Mouse (Mus musculus) midbrain, postnatal 0 days (tissue): Measurements from ENCODE around the gene Tmem233. TPM values are rescaled to one million over a fixed set of nuclear protein-coding genes. Genes with fewer than 3 reads are reported as not detected.

Experiments
- ATAC-seq: fragments of 200-750 bp; cut with Nextera tagmentation; 2 replicates; pipeline ENCODE4 v1.8.0; 2017; ENCODE audit warnings: moderate number of reproducible peaks, mild to moderate bottlenecking, moderate TSS enrichment, moderate library complexity; ENCODE audit not compliant: low FRiP score
- DNase-seq: peaks from one replicate; pipeline ENCODE4 v3.0.0-alpha.2; 2015; ENCODE audit warnings: low spot score
- H3K27ac ChIP-seq: fragments of 300-500 bp; sonication (generic); 2 replicates; pipeline ENCODE4 v1.5.1; 2014; ENCODE audit warnings: low read depth, mild to moderate bottlenecking, low read length, mixed read lengths
- H3K27me3 ChIP-seq: fragments of 300-500 bp; sonication (generic); 2 replicates; pipeline ENCODE4 v1.6.1; 2014; ENCODE audit warnings: low read length, control low read depth, mixed read lengths; ENCODE audit not compliant: insufficient read depth
- H3K36me3 ChIP-seq: fragments of 300-500 bp; sonication (generic); 2 replicates; pipeline ENCODE4 v1.6.1; 2014; ENCODE audit warnings: low read length, control low read depth, mixed read lengths; ENCODE audit not compliant: insufficient read depth
- H3K4me1 ChIP-seq: fragments of 300-500 bp; sonication (generic); 2 replicates; pipeline ENCODE4 v1.6.1; 2014; ENCODE audit warnings: mild to moderate bottlenecking, control low read depth, antibody characterized with exemption, low read length, mixed read lengths; ENCODE audit not compliant: insufficient read depth
- H3K4me2 ChIP-seq: fragments of 300-500 bp; sonication (generic); 2 replicates; pipeline ENCODE4 v1.6.1; 2014; ENCODE audit warnings: low read depth, mild to moderate bottlenecking, low read length, mixed read lengths; ENCODE audit not compliant: poor library complexity, severe bottlenecking
- H3K4me3 ChIP-seq: fragments of 300-500 bp; sonication (generic); 2 replicates; pipeline ENCODE4 v1.5.1; 2014; ENCODE audit warnings: low read depth, mild to moderate bottlenecking, low read length, moderate library complexity
- H3K9ac ChIP-seq: fragments of 300-500 bp; sonication (generic); replicated peaks from 2 replicates; pipeline ENCODE4 v1.6.1; 2014; ENCODE audit warnings: mild to moderate bottlenecking, low read length, moderate library complexity, mixed read lengths; ENCODE audit not compliant: poor library complexity, severe bottlenecking
- H3K9me3 ChIP-seq: fragments of 300-500 bp; sonication (generic); 2 replicates; pipeline ENCODE4 v1.6.1; 2016; ENCODE audit warnings: low read length, control low read depth
- CTCF ChIP-seq: IDR thresholded peaks from 2 replicates; pipeline ENCODE4 v1.5.1; 2016; ENCODE audit warnings: antibody characterized with exemption, mild to moderate bottlenecking
- WGBS: fragments of 180-500 bp; shearing (Covaris S2); extraction: QIAGEN DNeasy Blood & Tissue Kit; methylation state at CpG from one replicate; pipeline ENCODE4 v1.1.7; 2014; 5-methylcytosine and 5-hydroxymethylcytosine counted together
- polyA plus RNA-seq: library from polyadenylated mRNA; unstranded; fragments of >200 nt; fragmentation: Nextera tagmentation; extraction: Ambion mirVana; gene quantifications from 2 replicates; pipeline ENCODE4 v1.2.1, GENCODE M21; 2015
- total RNA-seq: library from RNA; depleted of rRNA; stranded (reverse); fragments of >200 nt; gene quantifications from 2 replicates; pipeline ENCODE4 v1.2.3, GENCODE M21; 2014; rRNA removed

Gene Tmem233
- total and polyA plus RNA-seq, 2 experiments from 2014 or later: not detected

DNA sequence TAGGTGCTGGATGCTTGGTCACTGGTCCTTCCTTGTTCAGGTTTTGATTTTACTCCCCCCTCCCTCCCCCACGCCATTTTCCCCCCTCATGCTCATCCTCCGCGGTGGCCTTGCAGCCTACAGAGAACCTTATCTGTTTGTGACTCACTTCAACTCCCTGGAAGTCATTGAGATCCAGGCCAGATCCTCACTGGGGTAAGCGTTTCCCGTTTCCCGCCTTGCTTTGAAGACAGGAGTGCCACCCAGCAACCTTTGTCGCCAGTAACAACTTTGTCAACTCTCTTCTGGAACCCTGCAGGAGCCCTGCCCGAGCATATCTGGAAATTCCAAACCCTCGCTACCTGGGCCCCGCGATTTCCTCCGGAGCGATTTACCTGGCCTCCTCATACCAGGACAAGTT is 85.7 kb downstream of the Tmem233 start:
- DNase-seq: no peak
- no peaks in the 10 kb centered on the region for H3K27me3 ChIP-seq
- no peaks in the 10 kb centered on the region for H3K9me3 ChIP-seq
- WGBS: 76% methylated on average over 13 of the region's 13 CpGs
- H3K4me2 ChIP-seq: no peak overlapping the region
- no peak for ATAC-seq
- H3K36me3 ChIP-seq: peaks cover 27% of the 10 kb centered on the region
- no peak for TF ChIP-seq CTCF
- H3K4me3 ChIP-seq: no peak overlapping the region
- no peak overlapping the region for H3K27ac ChIP-seq
- H3K9ac ChIP-seq: no peak overlapping the region
- no peaks in the 10 kb centered on the region for H3K4me1 ChIP-seq

DNA sequence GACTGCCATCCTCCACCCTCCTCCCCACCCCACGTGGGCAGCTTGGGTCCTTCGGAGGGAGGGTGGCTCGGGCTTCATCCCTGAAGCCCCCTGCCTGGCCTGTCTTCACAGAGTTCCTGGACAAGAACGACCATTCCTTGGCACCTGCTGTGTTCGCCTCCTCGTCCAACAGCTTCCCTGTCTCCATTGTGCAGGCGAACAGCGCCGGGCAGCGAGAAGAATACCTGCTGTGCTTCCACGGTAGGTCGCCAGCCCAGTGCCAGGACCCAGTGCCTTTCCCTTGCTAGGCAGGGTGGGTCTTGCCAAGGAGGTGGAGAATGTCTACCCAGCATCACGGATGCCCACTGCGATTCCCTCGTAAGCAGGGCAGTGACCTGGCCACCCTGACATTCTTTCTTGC is 88.9 kb downstream of the Tmem233 start:
- Histone ChIP-seq H3K27ac (no peak overlapping the region), H3K4me1 (no peaks in the 10 kb centered on the region), H3K36me3 (peaks cover 52% of the 10 kb centered on the region), H3K4me2 (no peak overlapping the region), H3K9me3 (peaks cover 8% of the 10 kb centered on the region; the same call in 1 of the 2 replicates), H3K27me3 (no peaks in the 10 kb centered on the region), H3K4me3 (no peak overlapping the region), H3K9ac (no peak overlapping the region)
- WGBS: 81% methylated on average over 15 of the region's 15 CpGs
- DNase-seq (no peak), ATAC-seq (no peak)
- TF ChIP-seq CTCF: no peak

GRCm38 (mm10) chr5:115991717-115992116 is 91.3 kb downstream of the Tmem233 start:
- no peak for TF ChIP-seq CTCF
- 98% methylated on average over 11 of the region's 11 CpGs for WGBS

More at GRCm38 (mm10) chr5:115991717-115992116, 91.3 kb downstream of the Tmem233 start:
- Histone ChIP-seq H3K27ac (no peak overlapping the region), H3K27me3 (no peaks in the 10 kb centered on the region), H3K36me3 (peaks cover 68% of the 10 kb centered on the region), H3K9ac (no peak overlapping the region), H3K4me2 (no peak overlapping the region), H3K4me1 (no peaks in the 10 kb centered on the region), H3K4me3 (no peak overlapping the region), H3K9me3 (peaks cover 8% of the 10 kb centered on the region; the same call in 1 of the 2 replicates)
- ATAC-seq (no peak), DNase-seq (no peak)

Other genes starting within 250 kb of the Tmem233 start
- 34.7 and 39.2 TPM in 2 replicates for gene Cit, start 238.0 kb downstream of the Tmem233 start, total RNA-seq
- gene Cit, start 238.0 kb downstream of the Tmem233 start, polyA plus RNA-seq: 31.6 and 35.9 TPM in 2 replicates
- gene Prkab1, start 58.7 kb downstream of the Tmem233 start, total RNA-seq: 43.8 and 47.0 TPM in 2 replicates
- gene Prkab1, start 58.7 kb downstream of the Tmem233 start, polyA plus RNA-seq: 47.0 and 53.3 TPM in 2 replicates
- 1.8 and 2.2 TPM in 2 replicates for gene Ccdc60, start 205.7 kb upstream of the Tmem233 start, total RNA-seq
- 2.5 and 2.6 TPM in 2 replicates for gene Ccdc60, start 205.7 kb upstream of the Tmem233 start, polyA plus RNA-seq